Mouse (Mus musculus) ZHBTc4 (cell line): Measurements from ENCODE around the gene Gm9747.

Experiments
- DNase-seq: peaks from one replicate; pipeline ENCODE4 v3.0.0-alpha.2; 2011; ENCODE audit warnings: low read depth, low spot score

Gm9747 gene

GRCm38 (mm10) chr1:82253789-82254445, 21.0 kb downstream of the Gm9747 start:
- DNase-seq, result peak; percentile 9

DNA sequence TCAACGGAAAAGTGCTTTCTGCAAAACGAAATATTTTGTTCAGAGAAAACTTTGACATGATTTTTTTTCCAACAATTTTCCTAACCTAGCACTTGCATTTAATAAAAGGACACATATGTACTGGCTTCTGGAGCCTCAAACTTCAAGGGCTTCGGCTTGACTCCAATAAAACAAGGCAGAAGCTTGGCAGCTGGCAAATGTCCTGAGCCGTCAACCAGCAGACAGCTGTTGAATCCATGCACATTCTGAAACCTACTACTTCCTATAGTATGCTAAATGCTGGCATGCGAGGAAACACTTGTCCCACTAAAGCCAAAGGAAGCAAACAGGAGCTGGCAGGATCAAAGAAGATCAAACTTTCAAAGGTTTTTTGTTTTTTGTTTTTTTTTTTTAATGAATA, 24.5 kb downstream of the Gm9747 start:
- no peak for DNase-seq

DNA sequence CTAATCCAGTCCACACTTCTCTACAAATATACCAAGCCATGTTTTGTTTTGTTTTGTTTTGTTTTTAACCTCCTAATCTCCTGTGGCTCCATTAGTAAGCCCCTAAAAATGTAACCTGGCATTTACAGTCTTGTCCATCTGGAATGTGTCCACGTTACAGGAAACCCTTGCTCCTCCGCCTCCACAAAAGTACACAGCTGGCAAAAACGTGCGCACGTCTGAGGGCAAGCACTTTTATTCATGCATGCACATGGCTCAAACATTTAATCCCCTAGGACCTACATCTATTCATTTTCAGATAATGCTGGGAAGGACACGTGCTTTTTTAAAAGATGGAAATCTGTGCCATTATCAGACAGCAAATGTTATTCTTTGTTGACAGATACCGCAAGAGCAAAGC, 25.4 kb downstream of the Gm9747 start:
- DNase-seq, result no peak

- DNase-seq, result no peak
Observed at GRCm38 (mm10) chr1:82260055-82260454, 27.1 kb downstream of the Gm9747 start.

DNA sequence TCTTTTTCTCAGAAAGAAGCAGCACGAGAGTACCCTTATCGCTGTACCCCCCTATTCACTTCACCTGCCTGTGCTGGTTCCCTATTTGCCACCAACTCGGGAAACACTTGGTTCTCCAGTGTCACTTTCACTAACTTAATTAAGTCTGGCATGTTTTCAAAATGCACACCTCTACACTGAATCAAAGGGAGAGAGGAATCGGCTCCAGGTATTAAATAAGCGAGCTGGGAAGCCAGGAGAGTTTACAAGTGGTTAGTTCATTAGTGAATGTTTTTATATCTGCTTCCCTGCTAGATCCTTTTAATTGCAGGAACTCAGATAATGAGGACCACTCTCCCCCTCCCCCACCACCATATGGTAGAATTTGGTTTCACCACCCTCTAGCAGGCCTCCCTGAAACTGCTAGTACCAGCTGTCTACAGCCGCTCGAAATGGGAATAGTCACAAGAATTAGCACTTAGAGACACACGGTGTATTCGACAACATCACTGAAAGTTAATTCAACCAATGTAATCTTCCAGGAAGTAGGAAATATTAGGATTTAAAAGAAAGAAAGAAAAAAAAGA, 28.2 kb downstream of the Gm9747 start:
- DNase-seq, result no peak

GRCm38 (mm10) chr1:82261638-82262037, 28.7 kb downstream of the Gm9747 start:
- DNase-seq, result no peak

DNA sequence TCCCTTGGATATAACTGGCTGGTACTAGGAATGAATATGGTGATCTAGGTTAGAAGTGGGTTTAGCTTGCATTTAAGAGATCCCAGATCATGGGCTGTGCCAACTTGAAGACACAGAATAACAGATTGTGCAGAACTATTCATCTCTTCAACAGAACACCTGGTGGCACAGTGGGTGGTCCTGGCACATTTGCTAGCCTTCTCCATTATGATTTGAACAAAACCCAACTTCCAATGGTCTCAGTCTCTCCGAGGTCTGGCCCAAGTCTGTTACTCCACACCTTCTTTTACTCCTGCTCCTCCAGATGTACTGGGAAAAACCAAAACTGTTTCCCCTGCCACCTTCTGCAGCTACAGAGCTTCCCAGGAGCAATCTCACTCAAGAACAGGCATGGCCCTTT, 29.4 kb downstream of the Gm9747 start:
- no peak for DNase-seq

DNA sequence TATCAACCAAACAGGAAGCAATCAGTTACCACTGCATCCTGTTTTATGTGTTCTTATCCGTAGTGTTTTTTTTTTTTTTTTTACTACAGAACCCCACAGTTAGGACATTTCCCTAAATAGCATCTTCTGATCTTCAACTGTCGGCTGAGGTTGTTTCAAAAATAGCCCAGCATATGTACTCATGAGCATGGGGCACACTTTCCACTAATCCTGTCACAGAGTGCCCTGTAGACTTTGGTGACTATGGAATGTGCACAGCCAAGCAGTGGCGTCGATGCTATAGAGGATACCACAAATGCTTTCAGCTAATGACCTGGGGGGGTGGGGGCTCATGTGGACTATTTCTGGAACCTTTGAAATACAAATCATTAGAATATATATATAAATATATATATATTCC, 34.6 kb downstream of the Gm9747 start:
- DNase-seq, result no peak

DNA sequence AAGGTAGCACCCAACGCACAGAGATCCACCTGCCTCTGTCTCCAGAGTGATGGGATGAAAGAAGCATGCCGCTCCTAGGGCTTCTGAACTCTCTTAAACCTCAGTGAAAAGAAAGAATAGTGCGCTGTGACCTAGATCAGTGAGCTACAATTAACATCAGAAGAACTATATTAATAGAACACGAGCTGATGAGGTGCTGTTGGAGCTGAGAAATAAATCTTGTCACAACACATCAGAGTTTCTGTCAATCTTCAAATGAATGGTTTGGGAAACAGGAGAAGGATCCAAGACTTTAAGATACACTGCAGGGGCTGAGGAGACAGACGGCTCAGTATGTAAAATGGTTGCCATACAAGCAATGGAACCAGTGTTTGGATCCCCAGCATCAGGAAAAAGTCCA, 39.3 kb downstream of the Gm9747 start:
- no peak for DNase-seq

DNA sequence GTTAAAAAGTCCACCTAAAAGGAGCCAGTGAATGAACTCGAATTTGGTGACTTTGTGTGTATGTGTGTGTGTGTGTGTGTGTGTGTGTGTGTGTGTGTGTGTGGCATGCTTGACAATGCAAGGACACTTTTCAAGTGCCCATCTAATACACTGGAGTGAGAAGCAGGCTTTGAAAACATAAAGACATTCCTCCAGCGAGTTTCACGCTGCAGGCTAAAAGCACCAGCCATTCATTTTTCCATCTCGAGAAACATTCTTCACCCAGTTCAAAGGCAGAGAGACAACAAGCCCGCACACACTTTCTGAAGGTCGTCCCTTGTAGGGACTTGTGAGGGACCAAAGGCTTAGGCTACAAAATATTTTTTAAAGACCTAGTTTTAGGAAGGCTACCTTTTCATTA, 40.6 kb downstream of the Gm9747 start:
- DNase-seq, result no peak

GRCm38 (mm10) chr1:82274361-82274760, 41.4 kb downstream of the Gm9747 start:
- no peak for DNase-seq

- DNase-seq, result no peak
Observed at GRCm38 (mm10) chr1:82279768-82280167, 46.9 kb downstream of the Gm9747 start.

- DNase-seq, result no peak
Observed at GRCm38 (mm10) chr1:82281823-82282222, 48.9 kb downstream of the Gm9747 start.

DNA sequence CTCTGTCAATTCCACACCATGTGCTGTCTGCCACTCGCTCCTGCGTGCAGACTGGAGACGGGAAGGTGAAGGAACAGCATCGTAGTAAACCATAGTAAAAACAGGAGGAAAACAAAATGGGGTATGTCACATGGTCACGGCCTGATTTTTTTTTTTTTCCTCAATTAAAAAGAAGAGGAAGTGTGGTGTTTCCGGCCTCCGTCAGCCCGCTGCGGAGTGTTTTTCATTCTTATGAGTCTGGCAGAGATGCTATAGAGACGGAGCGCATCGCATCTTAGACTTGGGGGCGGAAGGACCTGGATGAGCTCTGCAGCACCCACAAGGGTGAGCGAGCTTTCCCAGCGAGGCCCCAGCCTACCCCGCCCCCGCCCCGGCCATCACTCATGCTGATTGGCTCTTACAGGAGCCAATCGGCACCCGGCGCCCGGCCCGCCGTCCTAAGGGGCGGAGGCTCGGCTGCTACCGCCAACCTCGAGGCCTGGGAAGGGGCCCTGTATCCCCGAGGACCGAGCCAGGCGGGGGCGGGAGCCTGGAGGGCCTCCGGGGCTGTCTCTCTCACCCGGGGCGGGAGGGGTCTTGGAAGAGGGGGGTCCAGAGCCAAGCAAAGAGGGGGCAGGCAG, 50.2 kb downstream of the Gm9747 start:
- DNase-seq, result peak; percentile 92

GRCm38 (mm10) chr1:82283901-82284301, 51.0 kb downstream of the Gm9747 start:
- DNase-seq, result no peak

- DNase-seq, result no peak
Observed at GRCm38 (mm10) chr1:82284403-82284802, 51.5 kb downstream of the Gm9747 start.
